Mouse (Mus musculus) thymus, adult 2 months (tissue): ENCODE measurements at regions not wholly inside any gene's neighbourhood (a gene's known extent, or its start where the extent isn't known, plus 50 kb on each side); places are given as distances from the start of the nearest gene placed in this dataset.

Source experiments
- DNase-seq: peaks from one replicate; pipeline ENCODE4 v3.0.0; 2021
- H3K27ac ChIP-seq: fragments of 200-500 bp; 2 replicates; pipeline ENCODE4 v1.5.1; 2012; ENCODE audit warnings: low read length, control low read depth; ENCODE audit not compliant: control insufficient read depth, insufficient read depth
- H3K27me3 ChIP-seq: fragments of 200-500 bp; 2 replicates; pipeline ENCODE4 v1.6.1; 2012; ENCODE audit warnings: mild to moderate bottlenecking, low read length, moderate library complexity, mixed read lengths; ENCODE audit not compliant: control insufficient read depth, insufficient read depth
- H3K36me3 ChIP-seq: fragments of 200-500 bp; 2 replicates; pipeline ENCODE4 v1.6.1; 2012; ENCODE audit warnings: mild to moderate bottlenecking, low read length, moderate library complexity; ENCODE audit not compliant: control insufficient read depth, insufficient read depth
- H3K4me1 ChIP-seq: fragments of 200-500 bp; replicated peaks from 2 replicates; pipeline ENCODE4 v1.6.1; 2012; ENCODE audit warnings: low read length; ENCODE audit not compliant: control insufficient read depth, insufficient read depth
- H3K4me3 ChIP-seq: fragments of 200-500 bp; 2 replicates; pipeline ENCODE4 v1.5.1; 2012; ENCODE audit warnings: mild to moderate bottlenecking, low read length, control low read depth, moderate library complexity; ENCODE audit not compliant: control insufficient read depth, insufficient read depth
- CTCF ChIP-seq: fragments of 200-500 bp; IDR thresholded peaks from 2 replicates; pipeline ENCODE4 v1.5.1; 2012; ENCODE audit warnings: mild to moderate bottlenecking, control low read depth, low read length, moderate library complexity, borderline replicate concordance; ENCODE audit not compliant: control insufficient read depth, poor library complexity, insufficient read depth; ENCODE audit errors: extremely low read depth
- POLR2A ChIP-seq: fragments of 200-500 bp; IDR thresholded peaks from 2 replicates; pipeline ENCODE4 v1.6.1; 2012; ENCODE audit warnings: mild to moderate bottlenecking, low read length, control low read depth, moderate library complexity; ENCODE audit not compliant: control insufficient read depth, poor library complexity, insufficient read depth; ENCODE audit errors: extremely low read depth
- WGBS: fragments of 180-500 bp; shearing (Covaris S2); methylation state at CpG from one replicate; pipeline ENCODE4 v1.1.7; 2018; 5-methylcytosine and 5-hydroxymethylcytosine counted together

DNA sequence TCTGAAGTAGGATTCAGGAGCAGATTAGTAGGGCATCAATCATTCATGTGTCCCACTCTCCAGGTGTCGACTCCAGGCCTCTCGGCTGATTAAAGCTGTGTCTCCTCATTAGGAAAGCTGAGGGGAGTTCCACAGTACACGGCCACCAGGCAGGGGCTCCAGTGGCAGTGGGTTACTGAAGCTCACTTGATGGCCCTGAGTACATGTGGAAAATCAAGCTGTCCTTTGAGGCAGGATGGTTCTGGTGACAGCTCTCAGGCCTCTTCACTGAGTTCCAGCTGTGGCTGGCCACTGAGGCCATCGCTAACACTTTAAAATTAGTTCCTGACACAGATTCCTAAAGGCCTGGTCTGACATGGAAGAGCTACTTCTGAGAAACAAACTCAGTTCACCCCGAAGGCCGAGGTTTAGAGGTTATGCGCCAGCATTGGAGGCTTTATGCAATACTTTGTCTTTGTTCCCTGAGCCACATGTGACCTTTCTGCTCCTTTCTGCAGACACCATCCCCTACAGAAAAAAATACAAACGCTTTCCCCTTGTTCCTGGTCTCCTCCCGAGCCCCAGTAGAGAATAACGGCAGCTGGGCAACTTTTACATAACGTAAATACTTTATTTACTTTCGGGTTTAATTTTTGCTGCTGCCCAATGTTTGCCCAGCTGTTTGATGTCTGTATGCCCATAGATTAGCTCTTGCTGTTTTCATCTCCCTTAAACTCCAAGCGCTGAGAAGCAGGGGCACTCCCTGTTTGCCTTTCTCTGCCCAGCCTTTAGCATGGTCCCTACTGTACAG lies 94.8 kb upstream of the Arhgap32 start:
- Histone ChIP-seq H3K27ac (no peak overlapping the region), H3K27me3 (no peaks in the 10 kb centered on the region), H3K4me1 (no peaks in the 10 kb centered on the region), H3K36me3 (no peaks in the 10 kb centered on the region), H3K4me3 (no peak overlapping the region)
- WGBS: 91% methylated on average over 13 of the region's 13 CpGs
- no peak for DNase-seq
- TF ChIP-seq CTCF: no peak

GRCm38 (mm10) chr9:32021755-32022154 lies 94.2 kb upstream of the Arhgap32 start:
- no peaks in the 10 kb centered on the region for H3K27me3 ChIP-seq
- no peak overlapping the region for H3K4me3 ChIP-seq
- no peak overlapping the region for H3K27ac ChIP-seq
- TF ChIP-seq POLR2A (no peak), CTCF (no peak)
- 79% methylated on average over 3 of the region's 3 CpGs for WGBS
- no peaks in the 10 kb centered on the region for H3K36me3 ChIP-seq
- no peak for DNase-seq
- H3K4me1 ChIP-seq: no peaks in the 10 kb centered on the region

- Histone ChIP-seq H3K27ac (no peak overlapping the region), H3K4me3 (no peak overlapping the region), H3K4me1 (no peaks in the 10 kb centered on the region), H3K27me3 (no peaks in the 10 kb centered on the region), H3K36me3 (no peaks in the 10 kb centered on the region)
- 96% methylated on average over 10 of the region's 10 CpGs for WGBS
- no peak for TF ChIP-seq CTCF
- DNase-seq: no peak
These were observed 92.9 kb upstream of the Arhgap32 start for GRCm38 (mm10) chr9:32022996-32023395.

DNA sequence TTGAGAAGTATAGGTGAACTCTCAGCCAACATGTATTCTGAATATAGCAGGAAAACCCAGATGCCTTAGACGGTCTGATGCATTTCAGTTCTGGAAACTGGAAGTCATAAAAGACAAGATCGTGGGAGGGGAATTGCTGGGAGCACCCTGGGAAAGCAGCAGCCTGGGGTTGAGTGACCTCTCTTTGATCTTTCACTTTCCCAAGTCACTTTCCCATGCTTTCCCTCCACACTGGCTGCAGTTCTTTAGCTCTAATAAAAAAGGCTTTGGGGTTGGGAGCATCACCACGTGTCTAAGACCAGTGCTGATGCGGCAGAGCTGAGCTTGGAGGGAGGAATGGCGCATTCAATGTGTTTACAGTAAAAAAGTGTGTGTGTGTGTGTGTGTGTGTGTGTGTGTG lies 91.2 kb upstream of the Arhgap32 start:
- H3K4me1 ChIP-seq: no peaks in the 10 kb centered on the region
- no peak for TF ChIP-seq POLR2A
- H3K36me3 ChIP-seq: no peaks in the 10 kb centered on the region
- no peak overlapping the region for H3K4me3 ChIP-seq
- no peaks in the 10 kb centered on the region for H3K27me3 ChIP-seq
- no peak overlapping the region for H3K27ac ChIP-seq
- WGBS: 88% methylated on average over 5 of the region's 5 CpGs
- no peak for DNase-seq

GRCm38 (mm10) chr9:32027962-32028361 lies 88.0 kb upstream of the Arhgap32 start:
- DNase-seq: no peak
- TF ChIP-seq POLR2A (no peak), CTCF (no peak)
- Histone ChIP-seq H3K36me3 (no peaks in the 10 kb centered on the region), H3K4me1 (peaks cover 7% of the 10 kb centered on the region), H3K4me3 (no peak overlapping the region), H3K27ac (no peak overlapping the region), H3K27me3 (no peaks in the 10 kb centered on the region; the same call in 1 of the 2 replicates)
- 85% methylated on average over 8 of the region's 8 CpGs for WGBS

GRCm38 (mm10) chr9:32029001-32029400 lies 86.9 kb upstream of the Arhgap32 start:
- H3K36me3 ChIP-seq: no peaks in the 10 kb centered on the region
- no peak overlapping the region for H3K27ac ChIP-seq
- no peak for DNase-seq
- WGBS: 43% methylated on average over 1 of the region's 1 CpGs
- no peak overlapping the region for H3K4me3 ChIP-seq
- peaks cover 3% of the 10 kb centered on the region for H3K27me3 ChIP-seq
- TF ChIP-seq CTCF (no peak), POLR2A (no peak)
- peaks cover 8% of the 10 kb centered on the region for H3K4me1 ChIP-seq

- Histone ChIP-seq H3K4me3 (no peak overlapping the region), H3K4me1 (peaks cover 8% of the 10 kb centered on the region), H3K27me3 (peaks cover 3% of the 10 kb centered on the region), H3K36me3 (no peaks in the 10 kb centered on the region), H3K27ac (no peak overlapping the region)
- 85% methylated on average over 2 of the region's 2 CpGs for WGBS
- TF ChIP-seq CTCF: no peak
- TF ChIP-seq POLR2A: no peak
- DNase-seq: no peak
These were observed 86.2 kb upstream of the Arhgap32 start for GRCm38 (mm10) chr9:32029786-32030185.
